Mouse (Mus musculus) lung, postnatal 14 days (tissue): ENCODE data around the gene Unc79.
A peak's percentile ranks its signal among the peaks of the same experiment; 100 is the strongest.

Experiments
- DNase-seq: peaks from one replicate; pipeline ENCODE4 v3.0.0; 2021

Unc79 gene

DNA sequence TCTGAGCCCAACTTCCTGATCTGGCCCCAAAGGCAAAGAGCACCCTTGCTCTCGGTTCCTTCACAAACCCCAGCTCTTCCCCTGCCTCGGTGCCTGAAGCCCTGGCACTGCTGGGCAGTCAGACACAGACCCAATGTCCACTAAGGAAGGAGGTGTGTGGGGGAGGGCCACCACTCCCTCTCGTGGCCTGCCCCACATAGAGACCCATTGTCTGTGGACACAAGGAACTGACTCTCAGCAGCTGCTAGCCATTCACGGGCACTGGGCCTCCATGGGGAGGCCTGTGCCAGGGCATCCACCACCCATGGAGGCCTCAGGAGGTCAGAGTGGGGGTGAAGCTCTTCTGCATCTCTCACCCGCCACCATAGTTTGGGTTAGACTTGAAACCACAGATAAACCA, 262.4 kb downstream of the Unc79 start:
- DNase-seq, result no peak

DNA sequence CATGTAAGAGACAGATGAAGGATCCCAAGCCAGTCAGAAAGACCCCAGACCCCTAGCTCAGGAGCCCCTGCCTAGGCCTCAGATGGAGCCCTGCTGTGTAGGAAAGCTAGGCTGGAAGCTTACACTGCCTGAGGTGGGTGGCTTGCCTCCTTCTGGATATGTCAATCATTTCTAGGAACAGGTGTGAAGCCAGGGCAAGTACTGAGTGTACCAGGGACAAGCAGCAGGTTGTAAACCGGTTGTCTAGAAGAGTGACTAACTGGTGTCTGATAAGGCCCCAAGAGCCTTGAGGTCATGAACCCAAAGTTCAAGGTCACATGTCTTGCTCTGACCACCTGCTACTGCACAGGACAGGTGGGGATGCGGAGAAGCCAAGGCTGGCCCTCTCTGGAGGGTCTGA, 264.9 kb downstream of the Unc79 start:
- DNase-seq, result no peak

- peak; percentile 6 for DNase-seq
These were observed 265.6 kb downstream of the Unc79 start for GRCm38 (mm10) chr12:103214270-103214669.

GRCm38 (mm10) chr12:103214797-103215196, 266.1 kb downstream of the Unc79 start:
- no peak for DNase-seq

GRCm38 (mm10) chr12:103215877-103216610, 267.4 kb downstream of the Unc79 start:
- DNase-seq, result no peak

GRCm38 (mm10) chr12:103223671-103224070, 275.0 kb downstream of the Unc79 start:
- no peak for DNase-seq

GRCm38 (mm10) chr12:103226121-103226520, 277.5 kb downstream of the Unc79 start:
- peak; percentile 14 for DNase-seq

DNA sequence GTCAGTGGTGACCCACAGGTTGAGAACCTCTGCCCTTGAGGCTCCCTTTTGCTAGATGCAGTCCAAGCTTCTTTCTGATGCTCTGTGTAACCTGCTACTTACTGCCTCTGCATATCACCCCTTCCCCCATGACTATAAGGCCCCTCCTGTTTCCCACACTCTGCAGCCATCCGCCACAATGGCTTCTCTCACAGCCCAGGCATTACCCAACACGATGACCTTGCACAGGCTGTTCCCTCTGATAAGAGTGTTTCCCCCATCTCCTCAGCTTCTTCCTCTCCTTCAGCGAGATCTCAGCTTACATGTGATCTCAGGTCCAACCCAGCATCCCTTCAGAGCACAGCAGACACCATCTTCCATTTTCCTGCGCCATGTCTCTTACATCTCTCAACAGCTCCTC, 280.4 kb downstream of the Unc79 start:
- DNase-seq, result no peak
